Mouse (Mus musculus) CH12.LX (cell line): ENCODE results near the gene Samd4b. TPM values are rescaled to one million over a fixed set of nuclear protein-coding genes. Genes with fewer than 3 reads are reported as not detected.

Experiments used
- DNase-seq: peaks from one replicate; pipeline ENCODE4 v3.0.0-alpha.2; 2013; ENCODE audit errors: extremely low read depth
- H3K27ac ChIP-seq: 2 replicates; pipeline ENCODE4 v1.5.1; 2012; ENCODE audit warnings: low read depth, mild to moderate bottlenecking, control low read depth, moderate library complexity; ENCODE audit not compliant: insufficient read depth
- H3K27me3 ChIP-seq: replicated peaks from 2 replicates; pipeline ENCODE3; 2012; ENCODE audit warnings: inconsistent platforms
- H3K36me3 ChIP-seq, 2 experiments: replicated peaks in 1 of 2; 2 replicates each; pipeline versions ENCODE3 to v1.6.1; 2012; ENCODE audit warnings: inconsistent platforms in 1 of 2, low read length in 1 of 2, mild to moderate bottlenecking in 1 of 2, mixed read lengths in 1 of 2, moderate library complexity in 1 of 2; ENCODE audit not compliant: control insufficient read depth in 1 of 2, insufficient read depth in 1 of 2
- H3K4me1 ChIP-seq, 2 experiments: 2 replicates each; pipeline ENCODE4 v1.6.1; 2012; ENCODE audit warnings: inconsistent platforms in 1 of 2, moderate library complexity in 1 of 2; ENCODE audit not compliant: insufficient read depth in 2 of 2, control insufficient read depth in 1 of 2
- H3K4me2 ChIP-seq: 2 replicates; pipeline ENCODE4 v1.6.1; 2012; ENCODE audit warnings: low read depth, mild to moderate bottlenecking, control low read depth; ENCODE audit not compliant: poor library complexity, insufficient read depth, severe bottlenecking
- H3K4me3 ChIP-seq, 3 experiments: fragments of 150-350 bp in 1 of 3; sonication (generic) in 1 of 3; replicated peaks in 1 of 3; 2 replicates each; pipeline versions ENCODE3 to v1.5.1; 2011 to 2012; ENCODE audit warnings: low read depth in 2 of 3, low read length in 2 of 3, mild to moderate bottlenecking in 2 of 3, moderate library complexity in 2 of 3, control low read depth in 1 of 3, improper control_type of control experiment in 1 of 3, inconsistent platforms in 1 of 3, mixed read lengths in 1 of 3; ENCODE audit not compliant: poor library complexity in 1 of 3
- H3K79me2 ChIP-seq: replicated peaks from 2 replicates; pipeline ENCODE4 v1.6.1; 2012; ENCODE audit warnings: mild to moderate bottlenecking, moderate library complexity; ENCODE audit not compliant: control insufficient read depth, poor library complexity, insufficient read depth, severe bottlenecking; ENCODE audit errors: extremely low read depth
- H3K9ac ChIP-seq: 2 replicates; pipeline ENCODE4 v1.6.1; 2012; ENCODE audit warnings: low read depth, mild to moderate bottlenecking, control low read depth, moderate library complexity; ENCODE audit not compliant: insufficient read depth
- H3K9me3 ChIP-seq: replicated peaks from 2 replicates; pipeline ENCODE3; 2012; ENCODE audit warnings: low read length, inconsistent platforms, mixed read lengths
- BHLHE40 ChIP-seq: IDR thresholded peaks from 2 replicates; pipeline ENCODE4 v1.6.1; 2011; ENCODE audit warnings: mild to moderate bottlenecking, low read depth, low read length, improper control_type of control experiment
- CHD2 ChIP-seq: IDR thresholded peaks from 2 replicates; pipeline ENCODE4 v1.6.1; 2011; ENCODE audit warnings: low read length, improper control_type of control experiment
- CTCF ChIP-seq, 2 experiments: IDR thresholded peaks in 1 of 2; conservative IDR thresholded peaks in 1 of 2; 2 replicates each; pipeline ENCODE4 v1.5.1; 2011 to 2012; ENCODE audit warnings: low read depth in 2 of 2, low read length in 2 of 2, improper control_type of control experiment in 1 of 2, inconsistent platforms in 1 of 2, mild to moderate bottlenecking in 1 of 2, moderate library complexity in 1 of 2
- E2F4 ChIP-seq: IDR thresholded peaks from 2 replicates; pipeline ENCODE4 v1.6.1; 2011; ENCODE audit warnings: low read depth, low read length, improper control_type of control experiment; ENCODE audit not compliant: insufficient replicate concordance
- ETS1 ChIP-seq: conservative IDR thresholded peaks from 2 replicates; pipeline ENCODE4 v1.6.1; 2012; ENCODE audit warnings: low read depth, mild to moderate bottlenecking, inconsistent platforms, low read length, improper control_type of control experiment, moderate library complexity
- HCFC1 ChIP-seq: IDR thresholded peaks from 2 replicates; pipeline ENCODE4 v1.6.1; 2012; ENCODE audit warnings: low read depth, mild to moderate bottlenecking, inconsistent platforms, low read length, improper control_type of control experiment
- IRF4 ChIP-seq: IDR thresholded peaks from 2 replicates; pipeline ENCODE4 v1.6.1; 2014; ENCODE audit warnings: low read depth, mild to moderate bottlenecking, inconsistent platforms, low read length, improper control_type of control experiment
- KAT2A ChIP-seq: IDR thresholded peaks from 2 replicates; pipeline ENCODE4 v1.6.1; 2012; ENCODE audit warnings: low read length, improper control_type of control experiment, inconsistent platforms; ENCODE audit not compliant: insufficient replicate concordance
- MAX ChIP-seq: IDR thresholded peaks from 2 replicates; pipeline ENCODE4 v1.6.1; 2011; ENCODE audit warnings: low read length, improper control_type of control experiment
- MAZ ChIP-seq: IDR thresholded peaks from 2 replicates; pipeline ENCODE4 v1.6.1; 2012; ENCODE audit warnings: low read depth, mild to moderate bottlenecking, inconsistent platforms, low read length, improper control_type of control experiment, moderate library complexity
- MEF2A ChIP-seq: IDR thresholded peaks from 2 replicates; pipeline ENCODE4 v1.6.1; 2014; ENCODE audit warnings: low read depth, mild to moderate bottlenecking, inconsistent platforms, low read length, improper control_type of control experiment, borderline replicate concordance
- NELFE ChIP-seq: IDR thresholded peaks from 2 replicates; pipeline ENCODE4 v1.6.1; 2011; ENCODE audit warnings: low read depth, low read length, improper control_type of control experiment
- PAX5 ChIP-seq: IDR thresholded peaks from 2 replicates; pipeline ENCODE4 v1.6.1; 2012; ENCODE audit warnings: low read length, inconsistent platforms, mixed read lengths
- POLR2AphosphoS2 ChIP-seq: IDR thresholded peaks from 2 replicates; pipeline ENCODE4 v1.6.1; 2011; ENCODE audit warnings: low read depth, low read length, improper control_type of control experiment
- RAD21 ChIP-seq: IDR thresholded peaks from 2 replicates; pipeline ENCODE4 v1.6.1; 2011; ENCODE audit warnings: low read depth, mild to moderate bottlenecking, low read length, improper control_type of control experiment, moderate library complexity
- RCOR1 ChIP-seq: conservative IDR thresholded peaks from 2 replicates; pipeline ENCODE4 v1.6.1; 2012; ENCODE audit warnings: low read depth, mild to moderate bottlenecking, inconsistent platforms, low read length, improper control_type of control experiment
- dilution Hi-C: fragments of 300-500 bp; cut with MboI; formaldehyde crosslinking; loops from 2 replicates; pipeline ENCODE4 v1.14.3; 2020; ENCODE audit warnings: low sequenced_read_pairs; ENCODE audit not compliant: extremely low pct_unique_long_range_greater_than_20kb, extremely low pct_ligation_motif_present
- in situ Hi-C: fragments of 300-500 bp; cut with MboI; formaldehyde crosslinking; loops from 3 replicates; pipeline ENCODE4 v1.14.3; 2019; ENCODE audit warnings: low sequenced_read_pairs, low pct_ligation_motif_present, low pct_unique_long_range_greater_than_20kb, mixed read lengths
- polyA plus RNA-seq: library from polyadenylated mRNA; unstranded; fragments of >175 nt; gene quantifications from 2 replicates; pipeline ENCODE4 v1.2.1, GENCODE M21; 2012; ENCODE audit warnings: low read depth; ENCODE audit not compliant: insufficient read length
- total RNA-seq, 2 experiments: library from RNA; depleted of rRNA; stranded (reverse); fragments of 300-350 nt in 1 of 2; fragments of >200 nt in 1 of 2; gene quantifications; 2 replicates each; pipeline ENCODE4 v1.2.3; 2012 to 2014

Gene Samd4b
- total and polyA plus RNA-seq, 3 experiments, result 3.7 to 24.6 (median 10.0) TPM

DNA sequence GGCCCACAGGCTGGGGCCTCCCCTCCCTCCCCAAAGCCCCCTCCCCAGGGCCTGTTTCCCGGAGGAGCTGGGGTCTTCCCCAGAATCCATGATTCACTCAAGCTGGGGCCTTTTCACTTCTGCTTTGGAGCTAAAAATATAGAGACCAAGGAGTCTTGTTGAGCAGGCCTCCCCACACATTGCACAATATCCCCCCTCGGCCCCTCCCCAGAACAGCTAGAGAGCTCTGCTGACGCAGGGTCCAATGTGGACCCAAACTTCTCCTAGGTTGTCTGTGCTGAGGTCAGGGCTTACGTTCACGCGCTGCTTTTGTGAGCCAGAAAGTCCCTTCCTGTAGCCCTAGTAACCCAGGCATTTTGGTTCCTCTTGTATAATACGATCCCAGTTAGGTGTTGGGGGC, 211.9 kb downstream of the Samd4b start:
- Histone ChIP-seq H3K4me2 (no peak overlapping the region), H3K9ac (no peak overlapping the region; the same call in 1 of the 2 replicates), H3K27me3 (no peaks in the 10 kb centered on the region), H3K36me3 (peaks cover 29 to 49% of the 10 kb centered on the region in 2 experiments), H3K4me3 (no peak overlapping the region), H3K79me2 (peaks cover under 1% of the 10 kb centered on the region; the same call in 1 of the 2 replicates), H3K27ac (peak overlapping the region; percentile 49), H3K9me3 (no peaks in the 10 kb centered on the region), H3K4me1 (peaks cover 35 to 55% of the 10 kb centered on the region in 2 experiments)
- DNase-seq, result no peak
- TF ChIP-seq IRF4, result 0 out of 2 replicates have a peak, but pooled peaks have one; percentile 29
- peak; percentile 5; the same call in 1 of the 2 replicates for TF ChIP-seq CHD2
- 0 out of 2 replicates have a peak, but pooled peaks have one; percentile 6 for TF ChIP-seq BHLHE40
- TF ChIP-seq MEF2A, result peak; percentile 73
- TF ChIP-seq MAZ, result 0 out of 2 replicates have a peak, but pooled peaks have one; percentile 3
- TF ChIP-seq ETS1, result peak; percentile 54
- TF ChIP-seq PAX5, result no peak
- TF ChIP-seq HCFC1, result no peak
- dilution Hi-C loops, result no loop called here
- in situ Hi-C loops, result no loop called here

DNA sequence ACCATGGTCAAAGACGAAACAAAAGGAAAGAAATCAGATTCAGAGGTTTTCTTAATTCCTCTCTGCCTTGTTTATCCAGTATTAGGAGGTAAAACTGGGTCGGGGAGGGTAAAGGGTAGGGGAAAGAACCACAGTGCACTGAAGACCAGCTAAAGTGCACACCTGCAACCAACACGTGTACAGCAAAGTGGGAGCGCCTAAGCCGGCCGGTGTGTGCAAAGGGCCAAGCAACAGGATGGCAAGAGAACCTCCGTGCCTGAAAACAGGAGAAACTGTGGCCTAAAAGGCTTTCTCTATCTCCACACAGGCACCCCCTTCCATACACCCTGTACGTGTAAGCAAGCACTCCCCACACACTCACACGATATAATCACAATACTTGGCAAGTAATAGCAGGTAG, 212.7 kb downstream of the Samd4b start:
- Histone ChIP-seq H3K4me3 (no peak overlapping the region), H3K27ac (no peak overlapping the region), H3K9me3 (no peaks in the 10 kb centered on the region), H3K79me2 (no peaks in the 10 kb centered on the region), H3K27me3 (no peaks in the 10 kb centered on the region), H3K4me1 (peaks cover 35 to 62% of the 10 kb centered on the region in 2 experiments), H3K4me2 (no peak overlapping the region), H3K9ac (no peak overlapping the region), H3K36me3 (peaks cover 23 to 41% of the 10 kb centered on the region in 2 experiments)
- in situ Hi-C loops (no loop called here), dilution Hi-C loops (no loop called here)
- DNase-seq, result no peak
- TF ChIP-seq RCOR1 (no peak), NELFE (no peak), IRF4 (no peak), RAD21 (no peak), CTCF (conservative IDR thresholded peaks at IDR 0.05 in 1 of 2, IDR thresholded peaks at IDR 0.05 in 1 of 2; ENCODE audit: low read depth in 2 of 2, low read length in 2 of 2) (no peak), KAT2A (no peak), PAX5 (no peak), BHLHE40 (no peak), E2F4 (no peak), MAX (no peak), POLR2AphosphoS2 (no peak)
